Mouse (Mus musculus): Measurements from ENCODE around the gene Gtdc1.

Gtdc1 gene

DNA sequence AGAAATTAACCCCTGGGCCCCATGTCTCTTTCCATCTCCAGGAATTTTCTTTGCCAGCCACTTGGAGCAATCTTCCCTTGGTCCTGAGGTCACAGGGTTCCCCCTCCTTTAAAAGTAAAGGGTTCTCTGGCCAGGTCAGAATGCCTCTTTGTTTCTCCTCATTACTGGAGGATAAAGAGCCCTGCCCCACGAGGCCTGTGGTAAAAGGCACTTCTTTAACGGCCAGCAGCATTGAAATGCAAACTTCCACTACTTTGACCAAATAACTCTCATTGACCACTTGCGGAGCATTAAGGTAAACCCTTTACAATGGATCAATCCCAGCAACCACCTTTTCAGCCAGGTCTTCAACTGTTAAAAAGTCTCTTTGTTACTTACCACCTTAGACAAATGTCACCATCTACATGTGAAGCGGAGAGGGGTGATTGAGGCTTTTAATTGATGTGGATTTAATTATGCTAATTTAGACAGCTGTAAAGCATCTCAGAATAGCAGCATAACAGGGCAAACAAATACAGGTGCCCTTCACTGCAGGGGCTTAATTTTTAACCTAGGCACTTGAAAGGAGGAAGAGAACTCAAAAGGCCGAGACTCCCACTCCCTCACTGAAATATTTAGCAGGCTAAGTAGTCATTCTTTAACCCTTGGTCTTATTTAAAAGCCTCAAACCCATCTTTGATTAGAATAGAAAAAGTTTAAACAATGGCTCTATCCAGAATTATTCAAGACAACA lies 402.1 kb downstream of the Gtdc1 start:
- no peak for DNase-seq (ENCODE audit: low spot score)

- DNase-seq (ENCODE audit: low spot score) = no peak
Observed at GRCm38 (mm10) chr2:44519236-44519635, 408.2 kb downstream of the Gtdc1 start.

DNA sequence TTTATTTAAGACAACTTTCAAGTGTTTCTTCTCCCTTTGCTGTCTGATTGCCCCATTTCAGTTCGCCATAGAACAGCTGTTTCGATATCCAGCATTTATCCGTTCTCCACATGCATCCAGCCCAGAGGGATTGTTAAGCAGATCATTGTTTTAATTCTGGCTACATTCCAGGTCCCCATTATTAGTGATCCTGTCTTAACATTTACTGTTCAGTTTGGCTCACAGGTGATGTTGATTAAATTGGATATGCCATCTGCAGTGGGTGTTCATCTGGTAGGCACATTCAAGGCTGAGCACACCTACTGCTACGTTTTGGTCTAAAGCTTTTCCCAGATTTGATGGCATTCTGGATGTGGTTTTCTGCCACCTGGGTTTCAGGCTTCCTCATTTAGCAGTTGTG lies 409.4 kb downstream of the Gtdc1 start:
- DNase-seq (ENCODE audit: low spot score) = no peak
